Mouse (Mus musculus) embryonic fibroblast, embryonic 13.5 days (primary cell): ENCODE data around the gene Tspan9.

Experiments used
- CTCF ChIP-seq: IDR thresholded peaks from 2 replicates; pipeline ENCODE4 v1.5.1; 2011; ENCODE audit warnings: mild to moderate bottlenecking, control low read depth, low read length, moderate library complexity, borderline replicate concordance; ENCODE audit not compliant: insufficient read depth
- POLR2A ChIP-seq: IDR thresholded peaks from 2 replicates; pipeline ENCODE4 v1.6.1; 2011; ENCODE audit warnings: low read depth, mild to moderate bottlenecking, control low read depth, low read length, moderate library complexity

DNA sequence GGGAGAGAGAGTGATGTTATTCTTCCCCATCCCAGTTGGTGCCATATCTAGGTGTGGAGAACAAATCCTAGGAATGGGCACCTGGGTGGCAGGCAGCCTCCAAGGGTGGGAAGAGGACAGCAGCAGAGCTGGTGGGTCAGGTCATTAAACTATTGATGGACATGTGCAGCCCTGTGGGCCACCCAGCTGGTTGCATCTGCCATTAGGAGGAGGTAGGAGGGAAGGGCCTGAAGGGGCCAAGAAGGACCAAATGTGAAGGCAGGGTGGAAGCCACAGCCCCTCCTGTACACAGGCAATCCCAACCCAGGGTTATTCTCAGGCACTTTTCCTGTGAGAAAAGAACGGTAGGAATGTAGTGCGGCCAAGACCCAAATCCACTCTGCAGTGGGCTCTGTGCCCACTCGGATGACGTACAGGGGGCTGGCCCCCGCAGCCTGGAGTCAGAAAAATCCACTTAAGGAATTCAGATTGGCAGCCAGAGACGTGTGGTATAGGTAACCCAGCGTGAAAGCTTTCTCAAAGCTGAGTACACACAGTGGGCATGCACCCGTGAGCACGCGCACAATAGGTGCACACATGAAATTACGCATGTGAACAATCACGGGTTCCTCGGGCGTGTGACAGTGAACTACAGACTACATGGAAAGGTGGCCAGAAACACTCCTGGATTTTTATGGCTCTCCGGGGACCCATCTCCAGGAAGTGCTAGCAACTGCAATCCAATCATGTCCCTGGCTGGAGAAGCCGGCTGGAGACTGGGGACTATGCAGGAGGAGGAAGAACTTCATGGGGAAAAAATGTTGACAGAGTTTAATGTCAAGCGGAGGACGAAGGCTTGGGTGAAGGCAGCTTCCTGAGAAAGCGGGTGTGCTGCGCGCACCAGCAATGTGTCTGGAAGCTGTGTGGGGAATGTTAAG lies 67.0 kb downstream of the Tspan9 start:
- TF ChIP-seq CTCF = no peak
- no peak for TF ChIP-seq POLR2A
